Mouse (Mus musculus): Measurements from ENCODE around the gene Slc47a2. TPM values are rescaled to one million over a fixed set of nuclear protein-coding genes. Genes with fewer than 3 reads are reported as not detected.

Gene Slc47a2
- polyA plus RNA-seq, 1 experiment from 2014 or later: not detected

GRCm38 (mm10) chr11:61364096-61364495 is 21.4 kb upstream of the Slc47a2 start:
- WGBS: 87% methylated on average over 6 of the region's 6 CpGs
- no peaks in the 10 kb centered on the region for H3K36me3 ChIP-seq
- H3K27me3 ChIP-seq (replicated peaks): no peaks in the 10 kb centered on the region
- H3K4me1 ChIP-seq: no peaks in the 10 kb centered on the region
- no peak overlapping the region for H3K27ac ChIP-seq (replicated peaks)
- H3K9me3 ChIP-seq (replicated peaks): no peaks in the 10 kb centered on the region
- H3K4me3 ChIP-seq (replicated peaks): no peak overlapping the region
- H3K9ac ChIP-seq (replicated peaks): no peak overlapping the region
- no peak for ATAC-seq (ENCODE audit: low FRiP score)
- H3K4me2 ChIP-seq: no peak overlapping the region

GRCm38 (mm10) chr11:61361515-61362190 is 19.0 kb upstream of the Slc47a2 start:
- H3K27ac ChIP-seq (replicated peaks): no peak overlapping the region
- no peak overlapping the region for H3K4me2 ChIP-seq
- no peaks in the 10 kb centered on the region for H3K36me3 ChIP-seq
- H3K9me3 ChIP-seq (replicated peaks): no peaks in the 10 kb centered on the region
- H3K27me3 ChIP-seq (replicated peaks): no peaks in the 10 kb centered on the region
- H3K4me1 ChIP-seq: no peaks in the 10 kb centered on the region
- no peak overlapping the region for H3K9ac ChIP-seq (replicated peaks)
- ATAC-seq (ENCODE audit: low FRiP score): no peak
- no peak overlapping the region for H3K4me3 ChIP-seq (replicated peaks)
- WGBS: 87% methylated on average over 11 of the region's 11 CpGs

GRCm38 (mm10) chr11:61356600-61356999 is 13.9 kb upstream of the Slc47a2 start:
- no peaks in the 10 kb centered on the region for H3K36me3 ChIP-seq
- no peaks in the 10 kb centered on the region for H3K27me3 ChIP-seq (replicated peaks)
- no peak overlapping the region for H3K9ac ChIP-seq (replicated peaks)
- WGBS: 87% methylated on average over 9 of the region's 9 CpGs
- no peak overlapping the region for H3K4me3 ChIP-seq (replicated peaks)
- H3K27ac ChIP-seq (replicated peaks): no peak overlapping the region
- ATAC-seq (ENCODE audit: low FRiP score): no peak
- no peaks in the 10 kb centered on the region for H3K9me3 ChIP-seq (replicated peaks)
- H3K4me1 ChIP-seq: no peaks in the 10 kb centered on the region
- no peak overlapping the region for H3K4me2 ChIP-seq

GRCm38 (mm10) chr11:61356111-61356510 is 13.5 kb upstream of the Slc47a2 start:
- no peak overlapping the region for H3K9ac ChIP-seq (replicated peaks)
- H3K4me1 ChIP-seq: no peaks in the 10 kb centered on the region
- H3K4me2 ChIP-seq: no peak overlapping the region
- no peak overlapping the region for H3K4me3 ChIP-seq (replicated peaks)
- H3K27me3 ChIP-seq (replicated peaks): no peaks in the 10 kb centered on the region
- no peaks in the 10 kb centered on the region for H3K9me3 ChIP-seq (replicated peaks)
- ATAC-seq (ENCODE audit: low FRiP score): no peak
- 76% methylated on average over 6 of the region's 6 CpGs for WGBS
- no peaks in the 10 kb centered on the region for H3K36me3 ChIP-seq
- H3K27ac ChIP-seq (replicated peaks): no peak overlapping the region

- WGBS: 88% methylated on average over 5 of the region's 5 CpGs
- ATAC-seq (ENCODE audit: low FRiP score): no peak
- Histone ChIP-seq H3K4me1 (no peaks in the 10 kb centered on the region), H3K9ac (replicated peaks) (no peak overlapping the region), H3K27me3 (replicated peaks) (no peaks in the 10 kb centered on the region), H3K9me3 (replicated peaks) (no peaks in the 10 kb centered on the region), H3K36me3 (no peaks in the 10 kb centered on the region), H3K27ac (replicated peaks) (no peak overlapping the region), H3K4me2 (no peak overlapping the region), H3K4me3 (replicated peaks) (no peak overlapping the region)
Observed at GRCm38 (mm10) chr11:61355351-61355750, 12.7 kb upstream of the Slc47a2 start.

GRCm38 (mm10) chr11:61354346-61354745 is 11.7 kb upstream of the Slc47a2 start:
- no peaks in the 10 kb centered on the region for H3K4me1 ChIP-seq
- WGBS: 80% methylated on average over 6 of the region's 6 CpGs
- no peak overlapping the region for H3K4me3 ChIP-seq (replicated peaks)
- ATAC-seq (ENCODE audit: low FRiP score): no peak
- no peak overlapping the region for H3K4me2 ChIP-seq
- no peak overlapping the region for H3K9ac ChIP-seq (replicated peaks)
- no peak overlapping the region for H3K27ac ChIP-seq (replicated peaks)
- no peaks in the 10 kb centered on the region for H3K27me3 ChIP-seq (replicated peaks)
- no peaks in the 10 kb centered on the region for H3K36me3 ChIP-seq
- H3K9me3 ChIP-seq (replicated peaks): no peaks in the 10 kb centered on the region

GRCm38 (mm10) chr11:61353038-61353437 is 10.4 kb upstream of the Slc47a2 start:
- Histone ChIP-seq H3K27ac (replicated peaks) (no peak overlapping the region), H3K36me3 (no peaks in the 10 kb centered on the region), H3K4me1 (no peaks in the 10 kb centered on the region), H3K27me3 (replicated peaks) (no peaks in the 10 kb centered on the region), H3K4me2 (no peak overlapping the region), H3K9ac (replicated peaks) (no peak overlapping the region), H3K4me3 (replicated peaks) (no peak overlapping the region), H3K9me3 (replicated peaks) (no peaks in the 10 kb centered on the region)
- ATAC-seq (ENCODE audit: low FRiP score): no peak
- WGBS: 63% methylated on average over 2 of the region's 2 CpGs

GRCm38 (mm10) chr11:61352138-61352651 is 9.5 kb upstream of the Slc47a2 start:
- H3K9ac ChIP-seq (replicated peaks): no peak overlapping the region
- no peaks in the 10 kb centered on the region for H3K27me3 ChIP-seq (replicated peaks)
- H3K9me3 ChIP-seq (replicated peaks): no peaks in the 10 kb centered on the region
- H3K4me1 ChIP-seq: no peaks in the 10 kb centered on the region
- no peak overlapping the region for H3K4me3 ChIP-seq (replicated peaks)
- no peak for ATAC-seq (ENCODE audit: low FRiP score)
- H3K36me3 ChIP-seq: no peaks in the 10 kb centered on the region
- H3K4me2 ChIP-seq: no peak overlapping the region
- no peak overlapping the region for H3K27ac ChIP-seq (replicated peaks)
- WGBS: 73% methylated on average over 9 of the region's 9 CpGs

- Histone ChIP-seq H3K27me3 (replicated peaks) (no peaks in the 10 kb centered on the region; the same call in 1 of the 2 replicates), H3K4me1 (no peaks in the 10 kb centered on the region), H3K4me2 (no peak overlapping the region), H3K4me3 (replicated peaks) (no peak overlapping the region), H3K27ac (replicated peaks) (no peak overlapping the region), H3K9me3 (replicated peaks) (no peaks in the 10 kb centered on the region), H3K9ac (replicated peaks) (no peak overlapping the region), H3K36me3 (no peaks in the 10 kb centered on the region)
- WGBS: 11% methylated on average over 8 of the region's 8 CpGs
- ATAC-seq (ENCODE audit: low FRiP score): no peak
Observed at GRCm38 (mm10) chr11:61349337-61349736, 6.7 kb upstream of the Slc47a2 start.

- H3K27ac ChIP-seq (replicated peaks): no peak overlapping the region
- H3K4me3 ChIP-seq (replicated peaks): no peak overlapping the region
- no peak for ATAC-seq (ENCODE audit: low FRiP score)
- 63% methylated on average over 8 of the region's 8 CpGs for WGBS
- peaks cover 13% of the 10 kb centered on the region for H3K4me1 ChIP-seq
- H3K27me3 ChIP-seq (replicated peaks): peaks cover 29% of the 10 kb centered on the region
- no peak overlapping the region for H3K4me2 ChIP-seq
- H3K9ac ChIP-seq (replicated peaks): no peak overlapping the region
- H3K9me3 ChIP-seq (replicated peaks): no peaks in the 10 kb centered on the region
- no peaks in the 10 kb centered on the region for H3K36me3 ChIP-seq
Observed at GRCm38 (mm10) chr11:61346133-61346532, 3.5 kb upstream of the Slc47a2 start.

GRCm38 (mm10) chr11:61341971-61342370 is 689 bp downstream of the Slc47a2 start:
- H3K9me3 ChIP-seq (replicated peaks): no peaks in the 10 kb centered on the region
- no peak for ATAC-seq (ENCODE audit: low FRiP score)
- H3K36me3 ChIP-seq: no peaks in the 10 kb centered on the region
- H3K4me3 ChIP-seq (replicated peaks): peak overlapping the region; percentile 40
- peak overlapping the region; percentile 63 for H3K4me2 ChIP-seq
- no peak overlapping the region for H3K27ac ChIP-seq (replicated peaks)
- H3K9ac ChIP-seq (replicated peaks): no peak overlapping the region
- peaks cover 41% of the 10 kb centered on the region for H3K27me3 ChIP-seq (replicated peaks)
- peaks cover 13% of the 10 kb centered on the region for H3K4me1 ChIP-seq
- WGBS: 14% methylated on average over 10 of the region's 10 CpGs

GRCm38 (mm10) chr11:61341233-61341632 is 1.4 kb downstream of the Slc47a2 start:
- H3K9me3 ChIP-seq (replicated peaks): no peaks in the 10 kb centered on the region
- H3K4me3 ChIP-seq (replicated peaks): no peak overlapping the region
- WGBS: 78% methylated on average over 4 of the region's 4 CpGs
- ATAC-seq (ENCODE audit: low FRiP score): no peak
- H3K4me1 ChIP-seq: peaks cover 13% of the 10 kb centered on the region
- H3K9ac ChIP-seq (replicated peaks): no peak overlapping the region
- H3K27ac ChIP-seq (replicated peaks): no peak overlapping the region
- no peaks in the 10 kb centered on the region for H3K36me3 ChIP-seq
- no peak overlapping the region for H3K4me2 ChIP-seq
- peaks cover 41% of the 10 kb centered on the region for H3K27me3 ChIP-seq (replicated peaks)
